Mouse (Mus musculus): ENCODE measurements at regions not wholly inside any gene's neighbourhood (a gene's known extent, or its start where the extent isn't known, plus 50 kb on each side); places are given as distances from the start of the nearest gene placed in this dataset.

GRCm38 (mm10) chr12:15895215-15895614, 78.5 kb upstream of the Trib2 start:
- TF ChIP-seq POLR2A (IDR thresholded peaks at IDR 0.05; ENCODE audit: borderline replicate concordance, extremely low read depth, insufficient read depth, insufficient read length, poor library complexity, severe bottlenecking) (no peak), CTCF (IDR thresholded peaks at IDR 0.05; ENCODE audit: borderline replicate concordance, extremely low read depth, insufficient read depth, insufficient read length) (no peak)

Data from brain, embryonic 14.5 days (tissue).